Mouse (Mus musculus): Measurements from ENCODE around the gene Ahsa1.
"Not testable (repeated sequence)": the region's sequence is repeated elsewhere in the genome, so short reads cannot be mapped to it uniquely, and the experiment has no call there.

The Ahsa1 gene

DNA sequence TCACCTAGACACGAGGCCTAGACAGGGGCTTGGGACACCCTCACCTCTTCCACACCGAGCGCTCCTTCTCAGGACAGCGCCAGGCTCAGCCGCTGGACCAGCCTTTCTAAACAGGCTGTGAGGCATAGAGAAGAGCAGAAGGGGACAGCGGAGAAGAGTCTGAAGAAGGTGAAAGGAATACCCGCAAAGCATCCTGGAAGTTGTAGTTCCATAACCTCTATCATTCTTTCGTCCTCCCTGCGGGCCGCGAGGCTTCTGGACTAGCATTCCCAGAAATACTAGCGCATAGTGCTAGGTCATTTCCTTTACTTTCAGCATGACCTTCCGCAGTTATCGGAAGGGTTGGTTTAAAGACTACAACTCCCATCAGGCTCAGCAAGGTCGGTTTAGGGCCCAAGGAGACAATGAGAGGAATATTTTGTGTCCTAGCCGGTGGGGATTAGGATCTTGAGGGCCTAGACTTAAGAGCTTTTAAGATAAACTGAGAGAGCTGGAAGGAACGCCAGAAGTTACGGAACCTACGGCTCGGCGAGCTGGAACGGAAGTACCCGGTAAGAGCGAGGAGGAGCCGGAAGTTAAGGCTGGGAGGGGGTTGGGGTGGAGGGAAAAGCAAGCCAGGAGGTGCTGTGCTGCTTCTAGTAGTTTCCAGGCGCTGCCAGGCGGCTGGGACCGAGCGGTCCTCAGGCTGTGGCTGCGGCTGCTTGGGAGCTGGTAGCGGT, at the start of gene Ahsa1, which contains the start of gene Vipas39:
TSS of gene Ahsa1 (plus strand) at position 372 of the 719 bp plus-strand sequence.
TSS of gene Vipas39 (minus strand) at position 149 of the 719 bp plus-strand sequence.
- peak; percentile 81 for DNase-seq

DNA sequence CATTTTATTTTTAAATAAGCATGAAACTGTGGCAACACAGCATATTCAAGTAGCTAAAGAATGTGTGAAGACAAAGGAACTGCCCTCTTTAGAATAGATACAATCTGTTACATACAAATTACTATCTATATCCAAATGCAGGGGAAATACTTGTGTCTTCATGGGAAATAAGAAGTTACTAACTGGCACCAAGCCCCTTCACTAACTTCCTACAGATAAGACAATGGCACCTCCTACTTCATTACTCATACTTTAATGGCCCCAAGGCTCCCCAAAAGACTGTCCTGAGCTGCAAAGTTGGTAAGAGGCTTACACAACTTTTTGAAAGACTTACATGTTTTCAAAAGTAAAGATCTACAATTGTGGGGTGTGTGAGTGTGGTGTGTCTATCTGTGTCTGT, 48.7 kb upstream of the Ahsa1 start:
- DNase-seq = no peak

DNA sequence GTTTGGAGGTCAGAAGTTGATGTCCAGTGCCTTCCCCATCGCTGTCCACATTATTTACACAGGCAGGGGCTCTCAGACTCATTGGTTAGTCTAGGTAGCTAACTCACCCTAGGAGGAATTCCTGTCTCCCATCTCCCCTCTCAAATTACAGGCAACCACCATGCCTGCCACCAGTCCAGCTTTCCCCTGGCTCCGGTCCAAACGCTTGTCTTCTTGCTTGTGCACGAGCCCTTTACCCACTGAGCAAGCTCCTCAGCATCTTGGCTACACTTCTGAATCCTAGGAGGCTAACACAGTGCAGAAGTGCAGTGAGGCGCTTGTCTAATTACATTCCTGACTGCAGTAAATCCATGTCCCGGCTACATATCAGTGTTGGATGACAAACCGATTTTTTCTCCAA, 46.9 kb upstream of the Ahsa1 start:
- no peak for DNase-seq

- peak; percentile 24 for DNase-seq
Observed at GRCm38 (mm10) chr12:87224950-87225349, 41.3 kb upstream of the Ahsa1 start.

GRCm38 (mm10) chr12:87226801-87227200, 39.5 kb upstream of the Ahsa1 start:
- DNase-seq = no peak

- DNase-seq = no peak
Observed at GRCm38 (mm10) chr12:87229633-87230032, 36.6 kb upstream of the Ahsa1 start.

DNA sequence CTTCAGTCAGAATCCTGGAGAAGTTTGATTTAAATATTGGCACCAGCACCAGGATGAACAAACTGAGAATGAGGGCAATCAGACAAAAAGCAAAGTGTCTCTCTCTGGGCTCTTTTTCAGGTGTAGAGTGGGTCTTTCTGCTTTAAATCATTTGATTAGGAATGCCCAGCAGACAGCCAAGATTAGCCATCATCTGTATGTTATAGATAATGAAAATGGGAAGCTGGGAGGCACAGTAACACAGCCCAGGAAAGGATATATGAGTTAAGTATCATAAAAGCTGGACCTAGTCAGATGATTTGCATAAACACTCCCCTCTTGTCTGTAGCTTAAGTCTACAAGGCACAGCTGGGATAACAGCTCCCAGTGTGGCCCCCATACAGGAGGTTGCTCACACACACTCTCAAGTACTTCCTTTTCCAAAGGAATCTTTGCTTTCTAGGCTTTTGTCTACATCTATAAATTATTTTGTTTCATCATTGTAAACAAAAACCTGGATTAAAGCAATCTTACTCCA, 35.8 kb upstream of the Ahsa1 start:
- no peak for DNase-seq

DNA sequence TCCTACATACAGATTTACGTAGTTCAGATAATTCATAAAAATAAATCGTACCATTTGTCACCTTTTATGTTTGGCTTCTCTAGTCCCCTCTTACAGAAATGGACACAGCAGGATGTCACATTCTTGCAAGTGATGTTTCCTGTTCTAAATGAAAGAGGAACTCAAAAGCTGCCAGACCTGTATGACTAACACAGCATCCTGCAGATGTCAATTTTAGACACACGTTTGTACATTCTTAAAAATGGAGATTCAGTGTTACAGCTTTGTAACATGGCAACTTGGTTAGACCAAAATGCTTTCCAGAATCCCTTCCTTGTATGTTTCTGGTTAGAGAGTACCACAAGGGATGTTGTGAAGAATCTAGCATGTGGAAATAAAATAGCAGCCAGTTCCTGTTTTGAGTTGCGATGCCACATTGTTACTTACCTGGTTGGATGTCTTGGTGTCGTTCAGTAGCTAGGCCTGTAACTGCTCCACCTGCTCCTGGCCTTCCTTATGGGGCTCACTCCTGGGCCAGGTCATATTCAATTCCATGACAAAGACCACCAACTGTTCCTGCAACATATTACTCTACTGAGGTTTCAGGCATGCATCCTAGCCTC, 29.3 kb upstream of the Ahsa1 start:
- DNase-seq = no peak

DNA sequence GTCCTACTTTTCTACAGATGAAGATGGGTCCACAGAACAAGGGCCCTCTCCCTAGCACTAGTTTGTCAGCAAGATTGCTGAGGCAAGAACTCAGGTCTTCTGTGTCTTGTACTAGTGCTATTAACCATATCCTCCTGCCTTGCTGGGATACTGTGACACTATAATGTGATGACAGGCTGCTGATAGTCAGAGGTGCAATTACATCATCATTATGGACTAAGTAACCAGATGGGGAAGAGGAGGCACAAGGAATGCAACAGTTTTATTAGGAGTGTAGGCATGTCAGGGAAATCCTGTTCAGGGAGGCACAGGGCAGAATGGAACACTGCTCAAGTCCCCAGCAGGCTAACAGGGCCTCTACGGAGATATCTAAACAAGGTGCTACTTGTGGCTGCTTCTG, 27.6 kb upstream of the Ahsa1 start, which contains the start of gene Noxred1:
TSS of gene Noxred1 (minus strand) at position 101 of the 400 bp plus-strand sequence.
- no peak for DNase-seq

- DNase-seq = no peak
Observed at GRCm38 (mm10) chr12:87250161-87250560, 16.1 kb upstream of the Ahsa1 start.

DNA sequence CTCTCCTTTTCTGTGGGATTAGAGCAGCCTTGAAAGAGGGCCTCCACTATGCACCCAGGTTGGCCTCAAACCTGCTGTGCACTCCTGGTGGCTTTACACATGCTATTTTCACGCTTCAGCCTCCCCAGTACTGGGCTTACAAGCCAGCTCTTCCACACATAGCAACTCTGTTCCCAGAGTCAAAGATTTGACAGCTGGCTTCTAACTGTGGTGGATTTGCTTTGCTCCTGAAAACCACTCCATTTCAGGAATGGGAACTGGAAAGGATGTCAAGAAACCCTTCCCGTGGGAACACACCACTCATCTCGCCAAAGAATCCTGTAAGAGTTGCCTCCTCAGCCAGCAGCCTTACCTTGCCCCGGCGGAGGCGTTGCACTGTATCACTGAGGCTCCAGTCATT, 12.4 kb upstream of the Ahsa1 start:
- no peak for DNase-seq

DNA sequence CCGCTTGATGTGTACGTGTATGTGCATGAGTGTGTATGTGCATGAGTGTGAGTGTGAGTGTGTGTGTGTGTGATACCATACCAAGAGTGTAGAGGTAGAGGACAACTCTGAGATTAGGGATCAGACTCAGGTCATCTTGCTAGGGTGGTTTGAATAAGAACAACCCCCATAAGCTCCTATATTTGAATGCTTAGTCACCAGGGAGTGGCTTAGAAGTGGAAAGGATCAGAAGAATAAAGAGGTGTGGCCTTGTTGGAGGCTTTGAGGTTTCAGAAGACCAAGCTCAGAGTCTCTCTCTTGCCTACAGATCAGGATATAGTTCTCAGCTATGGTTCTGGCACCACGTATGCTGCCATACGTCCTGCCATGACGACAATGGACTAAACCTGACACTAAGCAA, 9.7 kb upstream of the Ahsa1 start:
- DNase-seq = no peak

GRCm38 (mm10) chr12:87260562-87260961, 5.7 kb upstream of the Ahsa1 start:
- no peak for DNase-seq

DNA sequence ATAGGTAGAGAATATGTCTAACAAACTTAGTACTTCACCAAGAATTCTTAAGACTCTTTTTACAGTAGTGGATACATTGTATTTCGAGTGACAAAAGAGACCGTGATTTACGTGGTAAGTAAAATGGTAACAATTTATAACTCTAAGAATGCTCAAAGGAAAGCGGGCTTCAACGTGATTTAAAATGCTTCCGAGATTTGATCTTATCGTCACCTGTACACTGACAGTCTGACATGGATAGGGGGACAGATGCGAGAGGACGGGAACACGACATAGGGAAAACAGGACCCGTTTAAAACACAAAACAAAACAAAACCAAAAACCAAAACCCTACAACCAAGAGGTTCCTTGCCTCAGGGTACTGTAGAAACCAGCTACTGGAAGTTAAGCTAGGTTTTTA, 835 bp upstream of the Ahsa1 start:
- DNase-seq = no peak

DNA sequence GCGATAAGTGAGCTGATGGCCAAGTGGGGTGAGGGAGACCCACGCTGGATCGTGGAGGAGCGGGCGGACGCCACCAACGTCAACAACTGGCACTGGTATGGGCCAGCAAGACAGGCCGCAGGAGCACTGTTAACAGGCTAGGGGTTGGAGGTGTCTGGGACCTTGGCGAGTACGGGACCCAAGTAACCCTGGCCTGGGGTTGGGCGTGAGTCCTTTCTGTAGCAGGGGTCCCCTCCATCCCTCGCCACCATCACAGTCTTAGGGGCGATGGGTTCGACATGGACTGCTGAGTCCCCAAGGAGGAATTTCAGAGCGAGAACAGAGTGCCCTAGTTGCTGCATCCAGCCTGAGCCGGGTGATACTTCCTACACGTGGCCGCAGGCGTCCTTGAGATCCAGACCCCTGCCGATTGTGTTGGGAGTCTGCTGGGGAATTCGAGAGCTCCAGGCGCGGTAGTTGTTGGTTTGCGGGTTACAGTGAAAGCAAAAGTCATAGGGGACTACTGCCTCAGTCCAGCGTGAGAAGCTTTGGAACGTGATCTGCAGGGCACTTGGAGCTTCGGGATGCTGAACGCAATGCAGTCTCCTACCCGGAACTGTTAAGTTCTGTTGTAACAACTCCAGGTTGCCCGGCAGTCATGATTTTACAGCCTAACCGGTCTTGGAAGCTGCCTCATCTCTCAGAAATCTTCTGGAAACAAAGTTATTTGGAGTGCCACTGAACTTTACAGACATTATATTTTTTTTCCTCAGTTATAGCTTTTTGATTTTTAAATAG, 736 bp downstream of the Ahsa1 start:
- DNase-seq = no peak

- peak; percentile 36 for DNase-seq
Observed at GRCm38 (mm10) chr12:87267682-87268081, 1.4 kb downstream of the Ahsa1 start.

DNA sequence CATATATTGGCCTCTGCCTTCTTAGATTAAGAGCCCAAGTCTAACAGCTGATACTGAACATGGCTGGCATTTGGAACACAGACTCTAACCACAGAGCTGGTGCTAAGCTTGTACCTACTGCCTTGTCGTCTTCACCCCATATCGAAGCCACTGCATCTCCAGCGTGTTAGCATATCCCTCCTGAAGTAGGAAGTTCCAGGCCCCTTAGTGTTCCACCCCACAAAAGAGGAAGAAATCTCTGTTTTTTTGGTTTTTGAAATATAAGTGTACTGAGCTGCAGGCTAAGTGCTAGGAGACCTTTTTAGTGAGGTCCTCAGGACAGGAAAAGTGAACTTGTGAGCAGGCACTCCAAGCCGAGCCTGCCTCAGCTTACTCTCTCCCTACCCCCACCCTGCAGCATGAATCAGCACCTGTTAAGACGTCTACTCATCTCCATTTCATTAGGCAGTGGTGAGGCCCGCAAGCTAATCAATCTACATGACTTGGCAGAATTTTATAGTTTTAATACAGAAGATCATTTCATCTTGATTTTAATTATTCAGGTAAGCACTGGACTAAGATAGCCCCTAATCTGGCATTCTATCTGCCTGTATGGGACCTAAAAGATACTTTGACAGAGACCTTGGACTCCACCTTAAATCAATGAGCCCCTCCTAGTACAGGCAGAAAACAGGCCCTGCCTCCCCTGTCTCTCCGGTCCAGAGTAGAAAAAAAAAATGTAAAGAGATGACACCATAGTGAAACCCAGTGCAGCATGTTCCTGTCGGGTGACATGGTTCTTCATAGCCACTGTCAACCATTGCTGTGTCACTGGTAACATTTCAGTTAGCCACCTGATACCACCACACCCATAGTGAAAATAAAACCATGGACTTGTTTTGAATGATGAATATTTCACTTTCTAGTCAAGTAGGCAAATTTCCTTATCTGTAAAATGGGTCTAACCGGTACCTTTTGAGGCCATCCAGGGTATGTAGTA, 8.9 kb downstream of the Ahsa1 start:
- DNase-seq = no peak

GRCm38 (mm10) chr12:87277251-87277650, 11.0 kb downstream of the Ahsa1 start:
- DNase-seq = not testable (repeated sequence)

- DNase-seq = no peak
Observed at GRCm38 (mm10) chr12:87278118-87278730, 11.9 kb downstream of the Ahsa1 start.

- DNase-seq = no peak
Observed at GRCm38 (mm10) chr12:87279350-87279749, 13.1 kb downstream of the Ahsa1 start.

- DNase-seq = no peak
Observed at GRCm38 (mm10) chr12:87279879-87280278, 13.6 kb downstream of the Ahsa1 start.

DNA sequence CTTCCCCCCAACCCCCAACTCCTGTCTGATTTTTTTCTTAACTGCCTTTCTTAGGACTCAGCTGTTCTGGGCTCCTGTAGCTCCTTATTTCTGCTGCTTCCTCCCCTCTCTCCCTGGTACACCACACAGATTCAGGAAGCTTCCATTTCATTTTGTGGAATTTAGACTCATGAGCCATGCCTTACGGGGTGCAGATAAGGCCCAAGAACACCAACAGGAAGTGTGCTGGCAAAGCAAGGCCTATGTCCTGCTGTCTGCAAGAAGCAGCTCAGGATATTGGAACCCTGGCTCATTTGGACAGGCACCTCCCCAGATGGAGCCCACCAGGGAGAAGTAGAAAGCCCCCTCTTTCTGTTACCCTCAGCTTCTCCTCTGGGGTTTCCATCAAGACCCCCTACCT, 15.5 kb downstream of the Ahsa1 start:
- DNase-seq = no peak

Data from thymus, postnatal 4 days (tissue).